Mouse (Mus musculus): Measurements from ENCODE around the gene Wdr26.

DNA sequence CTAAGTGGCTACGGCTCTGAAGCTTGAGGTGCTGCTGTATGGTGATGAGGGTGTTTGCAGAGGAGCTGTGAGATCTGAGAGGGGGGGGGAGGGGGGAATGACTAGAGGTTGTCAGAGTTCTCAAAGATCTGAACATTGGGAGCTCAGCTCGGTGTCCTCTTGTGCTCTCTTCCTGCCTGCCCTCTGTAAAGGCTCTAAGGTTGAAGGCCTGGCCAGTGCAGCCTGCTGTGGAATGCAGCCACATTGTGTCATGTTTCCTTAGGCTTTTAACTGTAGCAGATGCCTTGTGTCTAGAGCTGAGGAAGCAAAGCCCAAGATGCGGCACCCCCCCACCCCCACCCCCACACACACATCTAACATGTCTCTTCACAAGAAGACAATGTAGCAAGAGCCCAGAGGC, 43.4 kb downstream of the Wdr26 start:
- no peak for TF ChIP-seq TAL1 (IDR thresholded peaks at IDR 0.05; ENCODE audit: low read length)
- no peak for TF ChIP-seq GATA1 (IDR thresholded peaks at IDR 0.05; ENCODE audit: low read length)
